14 mouse cellular contexts compared by ENCODE assay signal in the genomic region with DNA sequence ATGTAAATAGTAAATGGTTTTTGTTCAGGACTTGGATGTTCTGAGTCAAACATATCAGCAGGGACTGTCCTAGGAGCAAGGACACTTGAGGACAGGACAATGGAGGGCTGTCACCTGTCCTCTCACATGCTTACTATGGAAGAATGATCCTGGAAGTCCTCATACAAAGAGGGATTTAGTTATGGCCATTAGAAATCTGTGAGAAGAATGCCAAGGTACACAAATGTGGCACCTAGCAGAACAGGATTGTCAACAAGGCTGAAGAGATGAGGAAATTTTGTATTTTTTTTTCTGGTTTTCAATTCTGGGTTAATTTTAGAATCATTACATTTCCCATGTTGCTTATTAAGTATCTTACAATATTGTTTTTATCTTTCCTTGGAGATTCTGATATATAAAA.
"Had no signal": no experiment of that assay in that cellular context is flagged by ENCODE, and none has a peak within 500 bp of the region (broad histone marks: within the 10 kb centered on the region; RNA-seq: fewer than 3 reads in every experiment).

No protein-coding gene starts in this region.

- H3K27ac ChIP-seq: liver, embryonic 14.5 days; lung, embryonic 15.5 days; macrophage; midbrain, embryonic 13.5 days; midbrain, embryonic 15.5 days; neural tube, embryonic 12.5 days had no signal

- H3K9me3 ChIP-seq: lung, embryonic 15.5 days; midbrain, embryonic 13.5 days; midbrain, embryonic 15.5 days; neural tube, embryonic 12.5 days had no signal

- H3K27me3 ChIP-seq: lung, embryonic 15.5 days; megakaryocyte, embryonic 14.5 days; midbrain, embryonic 15.5 days; neural tube, embryonic 12.5 days had no signal

- H3K4me3 ChIP-seq: lung, embryonic 15.5 days; megakaryocyte, embryonic 14.5 days; midbrain, embryonic 13.5 days; midbrain, embryonic 15.5 days; neural tube, embryonic 12.5 days had no signal

- H3K36me3 ChIP-seq: lung, embryonic 15.5 days; midbrain, embryonic 13.5 days; midbrain, embryonic 15.5 days; neural tube, embryonic 12.5 days had no signal

- H3K4me2 ChIP-seq: lung, embryonic 15.5 days; midbrain, embryonic 13.5 days; midbrain, embryonic 15.5 days; neural tube, embryonic 12.5 days had no signal

- H3K9ac ChIP-seq: liver, embryonic 14.5 days; lung, embryonic 15.5 days; midbrain, embryonic 13.5 days; midbrain, embryonic 15.5 days; neural tube, embryonic 12.5 days had no signal

- H3K4me1 ChIP-seq: megakaryocyte, embryonic 14.5 days; midbrain, embryonic 15.5 days; neural tube, embryonic 12.5 days had no signal

- ATAC-seq: midbrain, embryonic 13.5 days; midbrain, embryonic 15.5 days had no signal

- DNase-seq: lung, adult 2 months; lung, postnatal 10 days; lung, postnatal 36 days; right cerebral cortex, postnatal 14 days; thymus, adult 2 months; thymus, postnatal 25 days; thymus, postnatal 4 days had no signal
